Mouse (Mus musculus) layer of hippocampus, adult 2 months (tissue): Measurements from ENCODE around the gene Myoz1. TPM values are rescaled to one million over a fixed set of nuclear protein-coding genes. Genes with fewer than 3 reads are reported as not detected.

Source experiments
- DNase-seq, 2 experiments: peaks; one replicate each; pipeline ENCODE4 v3.0.0; 2022; ENCODE audit warnings: low spot score in 2 of 2
- H3K27ac ChIP-seq: fragments of 200-600 bp; 2 replicates; pipeline ENCODE4 v1.8.1; 2022
- H3K4me3 ChIP-seq: fragments of 200-600 bp; 2 replicates; pipeline ENCODE4 v1.8.1; 2022; ENCODE audit warnings: mild to moderate bottlenecking
- CTCF ChIP-seq: fragments of 200-600 bp; conservative IDR thresholded peaks from 2 replicates; pipeline ENCODE4 v1.8.1; 2022; ENCODE audit warnings: antibody characterized with exemption, mild to moderate bottlenecking, moderate library complexity
- microRNA-seq, 2 experiments: library from miRNA; unstranded; fragments of <30 nt; microRNA quantifications; one replicate each; pipeline ENCODE4 v1.2.0; 2021
- total RNA-seq, 2 experiments: library from RNA; stranded (reverse); gene quantifications; 2 replicates each; pipeline ENCODE4 v1.2.3; 2021

The Myoz1 gene
- total RNA-seq, 2 experiments from 2014 or later: not detected

DNA sequence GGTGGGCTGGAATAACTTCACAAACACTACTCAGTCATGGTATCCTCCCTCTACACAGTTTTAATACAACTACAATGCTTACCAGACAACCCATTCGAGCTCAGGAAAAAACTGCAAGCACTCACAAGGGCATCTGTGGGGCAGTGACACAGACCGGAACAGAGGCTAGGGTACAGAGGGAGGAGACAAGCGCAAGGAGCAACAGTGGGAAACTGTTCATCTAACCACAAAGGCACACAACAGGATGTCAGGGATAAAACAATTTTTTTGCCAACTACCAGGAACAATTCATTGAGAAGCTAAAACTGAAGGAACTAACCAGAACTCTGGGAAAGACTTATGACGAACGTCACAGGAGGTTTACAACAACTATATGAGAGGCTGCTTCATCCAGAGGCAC, 38.1 kb downstream of the Myoz1 start:
- peak overlapping the region; percentile 49 for H3K4me3 ChIP-seq
- no peak for DNase-seq
- peak overlapping the region; percentile 95 for H3K27ac ChIP-seq
- no peak for TF ChIP-seq CTCF

DNA sequence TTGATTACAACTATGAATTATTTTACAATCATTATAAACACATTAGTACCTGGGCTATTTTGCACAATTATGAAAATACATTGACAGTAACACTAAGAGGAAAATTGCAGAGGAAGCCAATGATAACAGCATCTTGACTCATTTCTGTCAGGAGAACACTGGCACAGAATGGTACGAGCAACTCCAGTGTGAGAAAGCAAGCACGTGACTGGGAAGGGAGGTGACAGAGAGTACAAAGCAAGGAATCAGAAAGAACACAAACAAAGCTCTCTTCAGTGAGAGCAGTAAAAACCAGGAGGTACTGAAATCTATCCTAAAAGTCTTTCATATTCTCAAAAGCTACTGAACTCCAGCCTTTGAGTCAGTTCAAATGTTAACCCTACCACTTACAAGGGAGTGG, 39.9 kb downstream of the Myoz1 start:
- DNase-seq: peak; percentile 28 to 43
- peak overlapping the region; percentile 95 for H3K27ac ChIP-seq
- no peak for TF ChIP-seq CTCF
- peak overlapping the region; percentile 49 for H3K4me3 ChIP-seq

DNA sequence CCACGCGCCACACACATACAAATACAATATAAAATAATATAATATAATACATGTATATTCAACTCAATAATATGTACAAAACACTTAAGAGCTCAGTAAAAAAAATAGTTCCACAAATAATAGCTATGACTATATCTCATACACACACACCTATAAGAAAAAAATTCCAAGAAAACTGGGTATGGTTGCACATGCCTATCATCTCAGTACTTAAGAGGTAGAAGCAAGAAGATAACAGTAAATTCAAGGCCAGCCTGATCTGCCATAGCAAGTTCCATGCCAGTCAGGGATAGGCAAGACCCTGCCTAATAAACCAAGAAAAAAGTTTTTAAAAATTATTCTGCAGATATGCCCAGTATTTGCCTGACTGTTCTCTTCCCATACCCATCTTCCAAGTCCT, 41.3 kb downstream of the Myoz1 start:
- Histone ChIP-seq H3K4me3 (no peak overlapping the region; the same call in 1 of the 2 replicates), H3K27ac (peak overlapping the region; percentile 95)
- no peak for DNase-seq
- TF ChIP-seq CTCF: no peak

DNA sequence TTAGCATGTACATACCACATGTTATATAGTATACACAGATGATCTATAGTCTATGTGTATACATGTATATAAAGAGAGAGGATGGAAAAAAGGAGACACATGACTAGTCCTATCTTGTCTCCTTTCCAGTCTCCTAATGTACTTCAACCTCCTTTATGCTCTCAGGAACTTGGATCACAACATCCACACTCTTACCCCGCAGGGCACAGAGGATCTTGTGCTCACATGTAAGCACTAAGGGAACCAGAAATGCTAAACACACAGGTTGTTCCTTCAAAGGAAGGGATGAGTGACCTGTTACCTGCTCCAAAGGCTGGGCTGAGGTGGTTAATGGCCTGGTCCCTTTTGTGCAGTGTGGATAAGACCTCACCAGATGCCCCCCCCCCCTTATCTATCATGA, 43.5 kb downstream of the Myoz1 start:
- TF ChIP-seq CTCF: no peak
- Histone ChIP-seq H3K27ac (no peak overlapping the region), H3K4me3 (no peak overlapping the region)
- no peak for DNase-seq

DNA sequence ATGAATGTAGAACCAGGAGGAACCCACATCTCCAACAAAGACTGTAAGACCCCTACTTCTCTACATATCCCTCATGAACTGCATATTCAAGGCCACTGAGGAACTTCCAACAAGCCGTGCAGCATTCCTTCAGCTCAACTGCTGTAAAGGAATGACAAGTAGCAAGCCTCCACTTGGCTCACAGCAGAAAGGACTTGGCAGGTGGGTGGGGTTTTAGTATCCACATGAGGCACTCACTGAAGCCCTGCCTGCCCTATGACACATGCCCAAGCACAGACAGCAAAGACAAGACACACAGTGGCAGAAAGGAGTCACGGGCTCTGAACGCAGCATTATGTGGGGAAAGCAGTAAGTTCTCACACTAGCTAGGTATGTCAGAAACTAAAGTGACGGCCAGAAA, 46.2 kb downstream of the Myoz1 start:
- DNase-seq: no peak
- no peak overlapping the region for H3K4me3 ChIP-seq
- 0 out of 2 replicates have a peak overlapping the region, but pooled peaks have one; percentile 14 for H3K27ac ChIP-seq
- TF ChIP-seq CTCF: no peak

DNA sequence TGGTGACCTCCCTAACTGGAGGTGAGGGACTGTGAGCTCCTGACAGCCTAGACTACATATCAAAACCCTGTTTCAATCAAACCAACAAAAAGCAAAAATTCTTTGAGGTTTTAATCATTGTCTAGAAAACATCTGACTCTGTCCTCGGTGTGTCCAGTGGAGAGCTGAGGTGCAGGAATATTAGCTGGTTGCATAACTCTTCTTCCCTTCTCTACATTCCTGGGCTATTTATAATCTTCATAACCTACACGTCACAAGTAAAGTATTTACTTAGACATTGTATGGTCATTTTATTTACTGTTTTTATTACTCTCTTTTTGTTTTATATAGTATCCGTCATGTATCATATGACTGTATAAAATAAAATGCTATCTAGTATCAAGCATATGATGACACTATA, 46.8 kb downstream of the Myoz1 start:
- DNase-seq: no peak
- Histone ChIP-seq H3K27ac (no peak overlapping the region), H3K4me3 (no peak overlapping the region)
- TF ChIP-seq CTCF: no peak

DNA sequence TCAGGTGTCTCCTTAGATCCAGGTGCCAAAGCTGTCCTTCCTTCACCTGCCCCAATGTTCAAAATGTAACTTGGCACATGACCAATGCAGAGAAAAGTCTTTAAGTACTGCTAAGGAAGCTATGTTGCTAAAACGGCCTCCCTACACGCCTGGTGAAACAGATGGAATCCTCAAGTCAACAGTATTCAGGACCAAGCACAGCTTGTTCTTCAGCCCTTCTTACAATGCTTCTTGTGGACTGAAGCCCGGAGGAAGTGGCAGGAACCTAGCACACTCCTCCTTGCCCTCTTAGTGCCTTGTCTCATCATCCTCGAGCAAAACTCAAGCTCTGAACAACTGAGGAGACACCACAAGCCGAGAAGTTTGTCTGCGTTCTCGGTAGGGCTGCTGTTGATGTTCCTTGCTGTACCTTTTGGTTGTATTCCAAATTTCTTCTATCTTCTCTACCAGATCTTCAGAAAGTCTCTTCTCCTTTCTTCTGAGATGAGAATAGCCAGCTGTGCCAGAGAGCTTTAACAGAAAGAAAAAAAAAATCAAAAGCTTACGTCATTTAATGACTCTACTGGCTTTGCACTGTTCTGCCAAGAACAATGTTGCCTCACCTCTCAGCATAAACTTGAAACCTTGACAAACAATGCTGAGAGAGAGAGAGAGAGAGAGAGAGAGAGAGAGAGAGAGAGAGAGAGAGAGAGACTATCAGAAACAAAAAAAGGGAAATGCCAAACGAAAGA, 48.8 kb downstream of the Myoz1 start:
- DNase-seq: no peak
- Histone ChIP-seq H3K27ac (peak overlapping the region; percentile 64), H3K4me3 (peak overlapping the region; percentile 32)
- TF ChIP-seq CTCF: no peak

DNA sequence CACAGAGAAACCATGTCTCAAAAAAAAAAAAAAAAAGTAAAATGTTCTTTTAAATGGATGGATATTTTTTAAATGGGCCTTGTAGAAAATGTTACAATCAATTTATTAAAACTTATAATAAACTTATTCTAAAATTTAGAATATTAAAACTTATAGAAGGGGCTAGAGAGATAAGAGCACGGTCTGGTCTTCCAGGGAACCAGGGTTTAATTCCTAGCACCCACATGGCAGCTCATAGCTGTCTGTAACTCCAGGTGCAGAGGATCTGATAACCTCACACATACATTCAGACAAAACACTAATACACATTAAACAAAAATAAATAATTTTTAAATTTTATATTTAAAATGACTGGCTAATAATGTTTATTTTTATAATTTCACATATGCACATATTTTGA, 55.1 kb downstream of the Myoz1 start:
- no peak overlapping the region for H3K4me3 ChIP-seq
- peak overlapping the region; percentile 11; the same call in 1 of the 2 replicates for H3K27ac ChIP-seq
- no peak for TF ChIP-seq CTCF
- DNase-seq: no peak

DNA sequence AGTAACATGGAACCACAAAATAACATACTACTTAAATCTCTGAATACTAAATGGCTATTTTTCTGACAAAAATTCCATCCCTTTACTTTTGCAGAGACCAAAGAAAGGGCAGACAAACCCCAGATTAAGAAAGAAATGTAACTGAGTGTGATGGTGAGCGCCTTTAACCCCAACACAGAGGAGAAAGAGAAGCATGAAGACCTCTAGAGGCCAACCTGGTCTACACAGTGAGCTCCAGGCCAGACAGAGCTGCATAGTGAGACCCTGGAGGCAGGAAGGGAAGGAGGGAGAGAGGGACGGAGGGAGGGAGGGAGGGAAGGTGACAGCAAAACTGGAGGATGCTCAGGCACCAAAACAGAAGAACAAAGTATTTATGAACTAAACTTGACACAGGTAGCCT, 56.1 kb downstream of the Myoz1 start:
- DNase-seq: no peak
- no peak overlapping the region for H3K4me3 ChIP-seq
- TF ChIP-seq CTCF: no peak
- H3K27ac ChIP-seq: peak overlapping the region; percentile 87

DNA sequence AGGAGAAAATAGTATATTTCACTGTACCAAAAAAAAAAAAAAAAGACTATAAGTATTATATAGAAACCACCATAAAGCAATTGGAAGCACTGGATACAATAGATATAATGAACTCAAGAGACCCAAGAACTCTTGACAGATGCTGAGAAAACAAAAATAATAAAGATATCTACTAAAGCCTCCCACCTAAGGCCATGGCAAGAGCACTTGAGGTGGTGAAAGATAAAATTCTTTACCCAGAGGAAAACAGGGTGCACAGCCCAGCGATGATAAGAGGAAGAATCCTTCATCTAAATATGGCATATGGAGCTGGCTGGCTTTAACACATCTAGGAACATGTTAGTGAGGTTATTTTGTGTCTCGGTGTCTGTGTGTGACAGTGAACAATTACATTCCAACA, 56.8 kb downstream of the Myoz1 start:
- DNase-seq: no peak
- Histone ChIP-seq H3K27ac (peak overlapping the region; percentile 87), H3K4me3 (no peak overlapping the region)
- TF ChIP-seq CTCF: no peak

Small RNA genes within 50 kb of the gene (microRNA-seq; reads per million reads assigned to microRNA genes)
- gene Mir6946: 0 to 0.37 reads per million in 2 experiments

Other genes with a start within 250 kb of the Myoz1 start
- 1 to 10 TPM in 1 of 2 experiments, under 1 TPM in 1; 0.51 to 1.4 TPM for gene Cfap70, start 204.3 kb downstream of the Myoz1 start, total RNA-seq
- gene Anxa7, start 176.4 kb downstream of the Myoz1 start, total RNA-seq: 10 to 100 TPM; 69.0 to 69.6 TPM
- gene Mss51, start 159.6 kb downstream of the Myoz1 start, total RNA-seq: 1 to 10 TPM; 1.0 to 1.3 TPM
- 100 to 1,000 TPM; 302 to 305 TPM for gene Ppp3cb, start 110.0 kb downstream of the Myoz1 start, total RNA-seq
- 10 to 100 TPM; 51.4 to 57.1 TPM for gene Usp54, start 15.5 kb downstream of the Myoz1 start, total RNA-seq
- gene Synpo2l, start 11.8 kb upstream of the Myoz1 start, total RNA-seq: under 1 TPM; 0.15 to 0.23 TPM
- 100 to 1,000 TPM; 104 to 108 TPM for gene Sec24c, start 17.8 kb upstream of the Myoz1 start, total RNA-seq
- gene Fut11, start 38.4 kb upstream of the Myoz1 start, total RNA-seq: 10 to 100 TPM; 14.8 to 15.5 TPM
- 10 to 100 TPM; 53.4 to 56.9 TPM for gene Chchd1, start 46.5 kb upstream of the Myoz1 start, total RNA-seq
- gene Zswim8, start 51.0 kb upstream of the Myoz1 start, total RNA-seq: 100 to 1,000 TPM; 189 to 206 TPM
- 10 to 100 TPM; 20.4 to 20.9 TPM for gene Ndst2, start 78.0 kb upstream of the Myoz1 start, total RNA-seq
- gene Camk2g, start 137.5 kb upstream of the Myoz1 start, total RNA-seq: 100 to 1,000 TPM; 216 to 229 TPM
- 1 to 10 TPM; 3.2 to 4.2 TPM for gene Plau, start 180.1 kb upstream of the Myoz1 start, total RNA-seq